Mouse (Mus musculus): ENCODE measurements around the gene Csrp2. TPM values are rescaled to one million over a fixed set of nuclear protein-coding genes. Genes with fewer than 3 reads are reported as not detected.

Csrp2 gene
- polyA plus RNA-seq (2017; shearing (Covaris generic)), result 1.1 TPM

GRCm38 (mm10) chr10:110919531-110920343, at the start of gene Csrp2:
Csrp2 (plus strand) TSS chr10:110919789.

Other genes with a start within 250 kb of the Csrp2 start
- gene E2f7, start 174.3 kb upstream of the Csrp2 start, polyA plus RNA-seq (2017; shearing (Covaris generic)), result 0.87 TPM
- 20.8 TPM for gene Zdhhc17, start 90.4 kb downstream of the Csrp2 start, polyA plus RNA-seq (2017; shearing (Covaris generic))
- gene Osbpl8, start 245.0 kb downstream of the Csrp2 start, polyA plus RNA-seq (2017; shearing (Covaris generic)), result 51.6 TPM